Mouse (Mus musculus) kidney, adult 8-10 months (tissue): ENCODE measurements around the gene Utrn.
A peak's percentile ranks its signal among the peaks of the same experiment; 100 is the strongest.

ENCODE experiments used
- DNase-seq, 2 experiments: peaks; one replicate each; pipeline ENCODE4 v3.0.0; 2022

Gene Utrn

DNA sequence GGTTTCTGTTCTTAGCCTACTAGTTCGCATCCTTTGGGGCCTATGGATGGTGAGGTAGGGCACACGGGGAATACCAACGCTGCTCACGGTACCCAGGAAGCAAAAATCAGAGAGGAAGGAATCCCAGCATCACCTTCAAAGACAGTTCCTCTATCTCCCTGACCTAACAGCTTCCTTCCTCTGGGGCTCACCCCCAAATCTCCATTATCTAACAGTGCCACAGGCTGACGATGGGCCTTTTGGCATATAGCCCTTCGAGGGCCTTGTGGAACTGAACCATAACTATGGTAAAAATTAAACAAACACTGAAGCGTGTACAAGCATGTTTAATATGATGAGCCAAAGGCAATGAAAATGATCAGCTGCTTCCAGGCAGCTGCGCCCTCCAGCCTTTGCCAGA is 37.0 kb downstream of the Utrn start:
- no peak for DNase-seq

DNA sequence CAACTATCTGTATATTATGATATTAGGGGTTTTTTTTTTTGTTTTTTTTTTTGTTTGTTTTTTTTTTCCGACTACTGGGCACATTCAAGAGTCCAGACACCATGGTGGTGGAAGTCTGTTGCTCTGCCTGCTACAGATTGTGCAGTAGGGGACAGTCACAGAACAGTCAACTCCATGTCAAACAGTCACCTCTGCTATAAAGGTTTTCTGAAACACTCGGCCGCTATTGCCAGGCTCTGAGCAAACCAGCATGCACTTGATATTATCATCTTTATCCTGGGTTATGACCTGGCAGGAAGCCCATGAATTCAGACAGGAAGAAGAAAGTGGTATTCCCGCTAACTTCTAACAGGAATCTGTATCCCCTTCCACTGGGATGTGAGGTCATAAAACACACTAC is 41.4 kb downstream of the Utrn start:
- DNase-seq: no peak

DNA sequence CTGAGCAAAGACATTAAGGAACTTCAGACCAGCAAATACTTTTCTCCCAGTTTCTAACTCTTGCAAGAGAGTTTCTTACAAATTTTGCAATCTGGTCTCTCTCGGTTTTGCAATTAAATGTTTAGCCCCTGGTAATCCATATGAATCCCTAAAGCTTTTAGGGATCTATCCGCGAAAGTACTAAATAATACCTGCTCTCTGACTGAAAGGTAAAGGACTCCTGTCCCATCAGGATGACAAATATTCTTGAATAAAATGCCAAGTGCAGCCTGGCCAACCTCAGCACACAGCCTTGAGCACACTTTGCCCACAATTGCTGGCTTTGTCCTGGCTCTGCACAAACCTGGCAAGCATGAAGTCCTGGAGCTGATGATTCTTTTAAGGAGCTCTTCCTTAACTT is 41.9 kb downstream of the Utrn start:
- no peak for DNase-seq

DNA sequence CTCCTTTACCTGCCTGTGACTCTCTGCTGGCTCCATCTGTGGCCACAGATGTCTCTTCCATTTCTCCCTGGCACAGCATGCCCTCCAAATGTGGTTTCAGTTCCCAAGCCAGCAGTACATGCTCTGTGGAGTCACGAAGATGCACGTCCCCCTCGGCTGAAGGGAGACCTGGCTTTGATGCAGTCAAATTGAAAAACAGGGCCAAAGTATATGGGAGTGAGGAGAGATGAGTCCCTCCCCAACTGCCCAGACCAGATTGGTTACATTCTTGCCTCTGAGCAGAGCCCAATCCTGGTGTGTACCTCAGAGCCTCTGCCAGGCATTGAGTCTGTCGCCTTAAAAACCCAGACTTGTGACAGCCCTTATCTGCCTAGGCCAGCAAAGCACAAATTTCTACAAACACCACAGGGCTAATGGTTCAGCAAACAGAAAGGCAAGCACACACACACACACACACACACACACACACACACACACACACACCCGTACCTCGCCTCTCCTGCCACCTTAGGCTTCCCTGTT is 42.3 kb downstream of the Utrn start:
- DNase-seq: no peak

DNA sequence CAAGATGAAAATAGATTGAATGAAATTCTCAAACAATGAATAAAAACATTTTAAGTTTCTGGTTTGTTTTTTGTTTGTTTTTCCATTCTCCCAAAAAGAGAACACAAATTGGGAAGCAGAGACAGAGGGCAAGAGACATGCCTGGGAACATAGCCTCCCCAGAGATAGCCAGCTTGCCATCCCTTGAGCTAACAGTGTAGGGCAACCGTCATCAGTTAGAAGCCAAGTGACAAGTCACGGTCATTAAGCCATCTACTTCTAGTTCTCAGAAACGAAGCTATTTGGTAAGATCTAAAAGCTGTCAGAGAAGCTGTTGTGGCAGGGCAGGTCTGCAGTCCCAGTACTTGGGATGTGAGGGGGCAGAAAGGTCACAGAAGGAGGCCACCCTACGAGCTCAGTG is 44.8 kb downstream of the Utrn start:
- no peak for DNase-seq

DNA sequence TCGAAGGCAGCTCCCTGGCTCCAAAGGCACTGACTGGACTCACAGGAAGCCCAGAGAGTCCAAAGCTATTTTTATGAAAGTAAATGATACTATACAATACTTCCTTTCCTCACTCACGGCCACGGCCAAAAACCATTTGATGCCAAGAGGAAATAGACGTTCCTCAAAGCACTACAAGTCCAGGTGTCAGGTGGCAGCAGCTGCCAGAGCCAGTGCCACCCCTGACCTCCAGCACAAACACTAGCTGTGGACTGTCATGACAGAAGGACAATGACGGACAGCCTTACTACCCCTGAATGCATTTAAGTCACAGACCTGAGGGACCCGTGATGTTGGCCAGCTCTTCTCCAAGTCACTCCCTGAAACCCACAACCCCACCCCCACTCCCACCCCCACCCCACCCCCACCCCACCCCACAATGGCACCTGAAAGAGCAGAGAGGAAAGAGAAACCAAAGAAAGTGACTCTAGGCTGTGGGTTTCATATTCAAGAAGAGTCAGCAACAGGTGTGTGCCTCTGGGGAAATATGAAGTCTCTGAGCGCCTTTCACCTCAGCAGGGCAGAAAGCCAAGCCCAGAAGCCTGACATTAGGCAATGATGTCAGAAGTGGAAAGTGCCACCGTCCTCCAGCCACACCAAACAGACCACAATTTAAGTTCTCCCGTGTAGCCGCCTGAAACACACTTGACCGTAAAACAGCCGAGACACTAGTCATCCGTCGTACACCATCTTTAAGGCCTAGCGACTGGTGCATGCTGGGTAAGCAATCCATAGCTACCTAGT is 45.5 kb downstream of the Utrn start:
- DNase-seq: no peak

DNA sequence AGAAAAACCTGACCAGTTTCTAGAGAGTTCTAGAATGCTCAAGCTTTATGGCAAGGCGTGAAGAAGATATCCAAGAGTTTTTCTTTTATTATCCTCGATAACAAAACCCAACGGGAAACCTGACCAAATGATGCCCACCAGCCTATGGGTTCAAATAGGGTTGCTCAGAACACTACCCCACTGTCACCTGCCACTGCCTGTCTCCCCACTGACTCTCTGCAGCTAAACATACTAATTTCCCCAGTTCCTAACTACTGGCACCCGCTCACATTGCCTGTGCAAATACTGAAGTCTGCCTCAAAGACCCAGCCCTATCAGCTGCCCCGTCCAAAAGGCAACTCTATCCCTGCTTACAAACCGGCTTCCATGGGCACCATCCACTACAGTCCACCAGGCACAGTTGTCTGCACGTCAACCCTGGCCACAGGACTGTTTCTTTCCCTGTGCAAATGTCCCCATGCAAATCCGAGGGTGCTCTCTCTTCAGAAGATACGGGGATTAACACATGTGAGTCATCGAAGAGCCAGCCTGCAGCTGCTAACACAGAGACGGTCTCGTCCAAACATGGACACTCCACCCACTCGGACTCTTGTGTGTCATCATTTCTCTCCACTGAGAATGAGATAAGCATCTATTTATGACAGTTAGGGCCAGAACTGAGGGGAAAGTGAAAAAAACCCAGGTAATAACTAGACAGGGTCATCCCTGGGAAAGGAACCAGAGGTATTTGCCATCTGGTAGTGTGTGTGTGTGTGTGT is 48.0 kb downstream of the Utrn start:
- DNase-seq: no peak

DNA sequence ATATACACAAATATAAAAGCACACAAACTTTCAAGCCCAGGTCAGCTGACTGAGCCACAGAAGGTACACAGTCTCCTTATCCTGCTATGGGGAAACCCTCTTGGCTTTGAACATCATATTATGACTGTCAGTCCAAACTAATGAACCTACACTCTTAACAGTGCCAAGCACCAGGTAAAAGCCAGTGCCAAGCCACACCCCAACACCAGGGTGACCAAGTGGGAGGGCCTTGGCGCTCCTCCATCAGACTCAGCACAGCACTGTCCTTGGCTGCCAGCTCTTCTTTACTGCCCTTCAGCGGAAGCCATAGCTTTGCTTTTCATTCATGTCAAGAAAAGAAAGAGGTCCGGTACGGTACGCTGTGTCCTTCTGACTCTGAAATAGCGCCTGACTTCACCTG is 51.8 kb downstream of the Utrn start:
- DNase-seq: peak; percentile 91 to 96

DNA sequence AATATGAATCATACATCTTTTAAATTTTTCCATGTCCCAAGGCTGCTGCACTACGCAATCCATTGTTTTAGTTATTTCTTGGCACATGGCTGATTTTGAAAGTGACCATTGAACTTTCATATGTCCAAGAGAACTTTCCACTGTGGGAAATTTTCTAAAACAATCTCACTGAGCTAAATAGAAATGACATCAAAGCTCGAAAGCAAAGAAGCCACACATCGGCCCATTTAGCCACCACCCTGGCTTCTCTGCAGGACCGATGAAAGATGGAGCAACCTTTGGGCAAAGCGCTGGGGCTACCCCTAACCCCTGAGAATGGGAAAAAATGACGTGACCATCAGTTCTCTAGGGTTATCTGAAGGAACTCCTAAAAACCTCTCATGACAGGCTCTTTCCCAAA is 52.6 kb downstream of the Utrn start:
- no peak for DNase-seq

DNA sequence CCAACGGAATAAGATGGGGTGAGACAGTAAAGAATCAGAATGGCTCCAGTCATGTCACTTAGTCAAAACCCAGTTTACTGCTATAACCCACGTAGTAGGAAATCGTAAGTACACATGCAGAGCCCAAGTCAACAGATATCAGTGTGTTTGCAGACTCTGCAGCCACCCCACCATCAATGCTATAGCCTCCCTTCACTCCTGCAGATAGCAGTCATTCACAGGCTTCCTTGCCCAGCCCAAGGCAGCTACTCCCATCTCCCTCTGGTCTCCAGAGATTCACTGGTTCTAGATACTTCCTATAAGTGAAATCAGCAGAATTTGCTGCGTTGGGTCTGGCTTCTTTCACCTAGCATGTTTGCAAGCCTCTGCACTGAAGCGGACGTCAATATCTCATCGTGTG is 54.8 kb downstream of the Utrn start:
- no peak for DNase-seq

DNA sequence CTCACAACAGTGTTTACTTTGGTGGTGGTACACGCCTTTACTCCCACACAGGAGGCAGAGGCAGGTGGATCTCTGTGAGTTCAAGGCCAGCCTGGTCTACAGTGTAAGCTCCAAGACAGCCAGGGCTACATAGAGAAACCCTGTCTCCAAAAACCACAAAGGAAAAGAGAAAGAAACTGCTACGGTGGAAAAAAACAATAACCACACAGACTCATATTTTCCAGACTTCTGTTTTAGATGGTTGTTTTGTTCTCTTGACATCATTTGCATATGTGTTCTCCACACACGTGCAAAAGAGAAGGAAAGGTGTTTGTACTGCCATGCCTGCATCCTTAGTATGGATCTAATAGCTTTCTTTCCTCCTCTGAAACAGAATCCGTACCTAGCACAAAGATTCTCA is 55.3 kb downstream of the Utrn start:
- DNase-seq: no peak

DNA sequence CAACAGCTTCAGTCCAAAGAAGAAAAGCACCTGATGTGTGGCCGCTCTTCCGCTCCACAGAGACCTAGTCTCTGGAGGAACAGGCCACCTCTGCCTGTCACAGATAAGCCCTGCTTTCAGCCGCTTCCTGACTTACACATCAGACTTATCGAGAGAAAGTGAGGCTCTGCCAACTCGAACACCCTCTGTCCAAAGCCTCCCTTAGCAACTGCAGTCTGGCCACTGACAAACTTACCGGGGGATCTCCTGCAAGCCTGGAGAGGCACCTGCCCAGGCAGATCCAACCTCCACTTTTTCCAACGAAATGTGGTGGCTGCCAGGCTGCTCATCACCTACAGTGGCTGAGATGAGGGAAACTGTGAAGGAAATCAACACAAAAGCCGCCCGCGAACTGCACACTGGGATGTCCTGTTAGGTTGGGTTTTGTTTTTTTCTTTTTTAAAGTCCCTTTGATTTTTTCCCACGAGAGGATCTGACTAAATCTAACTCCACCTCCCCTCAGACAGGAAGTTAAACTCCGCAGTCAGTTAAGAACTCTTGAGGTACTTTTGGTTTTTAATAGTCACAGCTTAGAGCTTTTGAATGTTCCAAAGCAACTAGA is 55.9 kb downstream of the Utrn start:
- peak in 1 of 2 experiments; percentile 44 for DNase-seq

DNA sequence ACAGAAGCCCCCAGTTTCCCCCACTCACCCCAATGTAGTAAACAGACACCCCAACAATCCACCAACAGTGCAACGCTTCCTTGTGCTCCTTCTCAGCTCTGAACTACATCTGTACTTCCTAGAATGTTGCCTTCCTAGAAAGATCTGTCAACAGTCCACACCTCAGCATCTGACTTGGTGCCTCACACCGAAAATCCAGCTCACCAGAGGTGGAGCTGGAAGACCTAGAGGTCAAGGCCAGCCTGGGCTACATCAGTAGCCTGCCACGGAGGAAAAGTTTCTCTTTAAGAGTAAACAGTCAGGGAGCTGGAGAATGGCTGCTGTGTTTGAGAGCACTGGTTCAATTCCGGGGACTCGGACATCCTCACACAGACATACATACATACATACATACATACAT is 56.5 kb downstream of the Utrn start:
- no peak for DNase-seq

DNA sequence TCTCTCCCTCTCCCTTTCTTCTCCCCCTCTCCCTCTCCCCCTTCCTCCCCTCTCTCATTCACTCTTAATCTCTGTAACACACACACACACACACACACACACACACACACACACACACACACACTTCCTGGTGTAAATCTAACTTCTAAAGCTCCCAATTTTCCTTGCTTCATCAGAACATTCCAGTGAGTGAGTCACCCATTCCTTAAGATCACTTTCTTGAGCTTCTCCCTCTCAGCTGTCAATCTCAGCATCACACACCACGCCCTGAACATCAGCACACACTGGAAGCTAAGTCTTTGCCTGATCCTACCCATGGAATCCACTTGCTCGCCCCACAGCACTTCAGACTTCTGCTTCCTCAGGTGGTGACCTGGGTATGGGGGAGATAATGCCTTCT is 58.3 kb downstream of the Utrn start:
- DNase-seq: no peak

DNA sequence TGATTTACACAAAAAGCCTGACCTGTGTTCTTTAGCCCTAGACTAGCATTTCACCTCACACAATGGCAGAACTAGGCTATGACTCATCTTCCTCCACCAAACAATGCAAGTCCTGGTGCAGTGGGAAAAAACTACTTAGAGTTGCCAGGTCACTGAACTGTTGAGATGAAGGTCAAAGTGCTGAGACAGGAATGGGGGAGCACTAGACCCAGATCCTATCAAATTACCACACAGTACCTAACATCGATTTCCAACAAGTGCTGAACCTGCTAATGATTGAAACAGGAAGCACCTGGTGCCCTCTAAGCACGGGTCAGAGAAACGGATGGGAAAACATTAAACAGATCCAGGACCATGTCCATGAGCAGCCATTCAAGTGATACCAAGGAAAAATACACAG is 59.5 kb downstream of the Utrn start:
- DNase-seq: no peak

DNA sequence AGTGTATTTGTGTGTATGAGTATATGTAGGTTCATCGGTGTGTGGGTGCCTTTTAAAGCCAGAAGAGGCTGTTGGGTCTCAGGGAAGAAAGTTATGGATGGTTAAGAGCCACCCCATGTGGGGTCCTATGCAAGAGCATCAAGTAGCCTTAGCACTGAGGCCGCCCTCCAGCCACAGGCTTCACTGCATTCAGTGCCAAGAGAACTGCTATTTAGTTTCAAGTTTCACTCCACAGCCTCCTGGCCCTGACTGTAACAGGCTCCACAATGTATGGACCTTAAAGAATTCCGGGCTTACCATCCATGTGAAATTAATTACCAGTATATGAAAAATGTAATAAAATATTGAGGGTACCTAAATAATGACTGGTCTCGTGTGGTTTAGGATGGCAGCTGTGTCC is 60.7 kb downstream of the Utrn start:
- no peak for DNase-seq

DNA sequence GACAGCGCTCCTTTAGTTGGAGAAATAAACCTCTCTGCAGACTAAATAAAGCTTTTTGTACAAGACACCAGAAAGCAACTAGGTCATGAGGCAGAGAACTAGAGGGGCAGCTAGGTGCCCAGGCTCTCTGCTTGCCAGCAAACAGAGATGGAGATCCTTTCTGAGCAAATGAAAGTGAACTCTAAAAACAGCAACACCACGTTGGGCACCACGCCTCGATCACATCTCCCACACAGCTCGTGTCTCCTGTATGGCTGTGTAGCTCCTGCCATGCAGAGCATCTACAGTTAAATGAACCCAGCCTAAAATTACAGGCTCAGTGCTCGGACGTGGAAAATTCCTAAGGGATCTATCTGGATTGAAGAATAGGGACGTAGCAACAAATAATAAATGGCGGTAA is 61.5 kb downstream of the Utrn start:
- no peak for DNase-seq

DNA sequence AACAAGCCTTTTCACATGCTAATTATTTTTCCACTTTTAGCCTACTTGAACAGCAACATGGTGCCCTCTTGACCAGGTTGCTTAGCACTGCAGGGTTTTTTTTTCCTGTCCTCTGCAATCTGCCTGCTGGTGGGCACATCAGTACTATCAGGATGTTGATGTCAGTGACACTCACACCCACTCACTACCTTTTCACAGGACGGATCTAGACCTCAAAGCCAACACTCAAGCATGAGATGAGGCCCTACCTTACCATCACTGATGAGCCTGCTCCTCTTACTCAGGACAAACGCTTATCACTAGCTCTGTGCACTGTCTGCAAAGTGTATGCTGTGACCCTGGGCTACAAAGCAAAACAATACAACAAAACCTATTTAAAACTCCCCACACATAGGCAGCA is 63.3 kb downstream of the Utrn start:
- no peak for DNase-seq

DNA sequence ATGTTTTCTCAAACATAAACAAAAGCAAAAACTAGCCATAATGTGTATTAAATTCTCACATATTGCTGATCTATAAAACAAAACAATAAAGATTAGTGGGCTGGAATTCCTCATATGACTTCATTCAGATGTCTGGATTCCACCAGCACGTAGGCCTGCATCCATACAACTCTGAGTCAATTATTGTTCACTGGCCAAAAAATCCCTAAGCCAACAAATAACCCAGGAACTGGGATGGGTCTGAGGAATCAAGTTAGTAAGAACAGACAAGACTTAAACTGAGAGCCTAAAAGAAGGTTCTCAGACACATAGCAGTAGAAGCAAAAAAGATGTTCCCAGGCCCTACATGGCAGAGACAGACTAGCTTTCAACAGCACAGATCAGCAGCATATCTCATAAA is 65.2 kb downstream of the Utrn start:
- no peak for DNase-seq

DNA sequence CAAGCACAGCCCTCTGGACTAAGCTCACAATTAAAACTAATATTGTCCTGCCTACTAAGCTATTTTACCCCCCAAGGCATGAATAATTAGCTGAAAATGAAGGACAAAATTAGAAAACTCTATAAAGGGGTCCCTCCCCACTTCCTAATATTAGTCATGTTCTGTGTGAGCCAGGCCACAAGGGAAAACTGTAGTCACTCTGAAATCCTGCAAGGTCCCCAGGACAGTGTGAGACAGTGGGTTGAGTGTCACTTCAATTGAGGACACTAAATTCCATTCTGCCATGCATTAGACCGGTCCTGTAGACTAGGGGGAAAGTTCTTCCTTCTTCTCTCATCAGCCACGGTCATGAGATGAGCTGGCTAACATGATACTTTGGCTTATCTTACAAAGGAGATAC is 69.7 kb downstream of the Utrn start:
- no peak for DNase-seq

DNA sequence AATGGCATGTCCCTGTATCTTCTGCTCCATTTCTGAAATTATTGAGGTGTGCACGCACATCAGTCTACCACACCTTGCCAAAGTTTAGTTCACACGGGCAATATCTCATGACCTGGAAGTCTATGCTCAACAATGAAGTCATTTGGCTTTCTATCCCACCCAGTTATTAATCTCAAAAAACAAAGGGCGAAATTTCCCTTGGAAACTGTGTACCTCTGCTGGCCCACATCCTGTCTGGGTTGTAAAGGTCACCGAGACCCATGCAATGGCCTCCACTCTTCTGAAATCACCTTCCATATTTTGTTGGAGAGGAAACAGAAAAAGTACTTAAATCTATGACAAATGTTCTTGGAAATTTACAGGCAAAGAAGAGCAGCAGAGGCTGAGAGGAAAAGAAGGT is 70.9 kb downstream of the Utrn start:
- DNase-seq: peak; percentile 16 to 24

DNA sequence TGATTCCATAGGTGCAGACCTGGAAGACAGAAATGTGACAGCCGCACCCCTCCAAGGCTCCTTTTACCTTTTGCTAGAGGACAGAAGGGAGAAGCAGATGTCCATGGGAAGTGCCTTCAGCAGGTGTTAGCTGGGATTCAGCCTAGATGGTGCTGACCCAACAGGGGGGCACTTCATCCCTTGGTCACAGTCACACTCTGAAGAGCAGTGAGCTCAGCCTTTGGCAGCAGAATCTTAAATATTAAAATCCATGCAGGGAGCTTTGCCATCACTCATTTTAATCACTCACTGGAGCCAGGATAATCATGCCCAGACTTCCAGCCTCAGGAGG is 72.7 kb downstream of the Utrn start:
- DNase-seq: no peak

DNA sequence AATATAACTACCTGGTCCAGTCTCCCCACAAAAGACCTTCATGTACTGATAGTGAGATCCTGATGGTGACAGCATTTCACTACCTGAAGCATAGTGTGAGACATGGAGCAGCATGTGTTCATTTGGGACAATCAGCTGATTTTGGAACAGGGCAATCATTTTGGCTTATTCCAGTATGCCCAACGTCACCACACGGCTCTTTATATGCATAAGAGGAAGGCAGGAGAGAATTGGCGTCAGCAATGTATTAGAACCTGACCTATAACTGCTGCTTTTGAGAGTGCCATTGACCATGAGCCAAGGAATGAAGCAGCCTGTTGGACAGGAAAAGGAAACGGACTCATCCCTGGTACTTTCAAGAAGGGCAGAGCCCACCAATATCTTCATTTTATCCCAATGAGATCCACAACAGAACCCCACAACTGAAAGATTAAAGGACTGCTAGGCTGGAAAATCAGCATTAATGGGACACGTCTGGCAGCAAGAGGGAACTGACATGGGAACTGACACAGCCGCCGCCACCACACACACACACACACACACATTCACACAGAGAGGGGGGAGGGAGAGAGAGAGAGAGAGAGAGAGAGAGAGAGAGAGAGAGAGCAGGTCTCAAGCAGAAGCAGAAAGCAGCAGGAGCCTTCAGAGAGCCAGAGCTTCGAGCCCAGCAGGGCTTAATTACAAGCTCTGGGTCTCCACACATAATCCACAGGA is 73.2 kb downstream of the Utrn start:
- no peak for DNase-seq

DNA sequence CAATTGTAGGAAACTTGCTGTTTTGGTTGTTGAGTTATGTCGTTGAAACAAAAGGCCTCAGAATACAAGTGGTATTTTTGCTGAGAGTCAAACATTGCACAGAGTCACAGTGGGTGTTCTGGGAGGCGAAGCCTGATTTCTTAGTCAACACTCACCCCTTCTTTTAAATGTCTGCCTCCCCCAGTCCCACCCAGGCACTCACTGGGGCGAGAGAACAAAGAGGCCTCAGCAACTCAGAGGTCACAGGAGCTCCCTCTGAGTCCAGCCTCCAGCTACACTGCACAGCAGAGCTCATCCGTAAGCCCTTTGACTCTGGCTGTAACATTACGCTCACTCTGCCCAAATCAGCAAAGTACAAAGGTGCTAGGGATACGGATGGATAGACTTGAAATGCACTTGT is 77.1 kb downstream of the Utrn start:
- no peak for DNase-seq
